Mouse (Mus musculus) embryonic facial prominence, embryonic 10.5 days (tissue): ENCODE measurements around the gene Plcb1. TPM values are rescaled to one million over a fixed set of nuclear protein-coding genes. Genes with fewer than 3 reads are reported as not detected.

Source experiments
- DNase-seq: peaks from one replicate; pipeline ENCODE4 v3.0.0-alpha.2; 2017; ENCODE audit warnings: low spot score
- H3K27ac ChIP-seq: fragments of 300-500 bp; sonication (generic); replicated peaks from 2 replicates; pipeline ENCODE4 v1.5.1; 2016; ENCODE audit warnings: mild to moderate bottlenecking
- H3K27me3 ChIP-seq: fragments of 300-500 bp; sonication (generic); replicated peaks from 2 replicates; pipeline ENCODE4 v1.6.1; 2016; ENCODE audit warnings: low read depth, mild to moderate bottlenecking; ENCODE audit not compliant: poor library complexity, severe bottlenecking
- H3K36me3 ChIP-seq: fragments of 300-500 bp; sonication (generic); replicated peaks from 2 replicates; pipeline ENCODE4 v1.6.1; 2016; ENCODE audit warnings: mild to moderate bottlenecking, moderate library complexity
- H3K4me1 ChIP-seq: fragments of 300-500 bp; sonication (generic); 2 replicates; pipeline ENCODE4 v1.6.1; 2016
- H3K4me3 ChIP-seq: fragments of 300-500 bp; sonication (generic); 2 replicates; pipeline ENCODE4 v1.5.1; 2016; ENCODE audit warnings: mild to moderate bottlenecking, moderate library complexity
- H3K9me3 ChIP-seq: fragments of 300-500 bp; sonication (generic); 2 replicates; pipeline ENCODE4 v1.6.1; 2016; ENCODE audit warnings: mild to moderate bottlenecking
- WGBS: fragments of 180-500 bp; shearing (Covaris S2); methylation state at CpG from one replicate; pipeline ENCODE4 v1.1.7; 2016; 5-methylcytosine and 5-hydroxymethylcytosine counted together
- polyA plus RNA-seq: library from polyadenylated mRNA; unstranded; fragments of >200 nt; fragmentation: Nextera tagmentation; extraction: Ambion mirVana; gene quantifications from 2 replicates; pipeline ENCODE4 v1.2.1, GENCODE M21; 2016

The Plcb1 gene
- polyA plus RNA-seq, 1 experiment from 2014 or later: 6.0 TPM

- Histone ChIP-seq H3K36me3 (no peaks in the 10 kb centered on the region), H3K4me3 (no peak overlapping the region), H3K27me3 (no peaks in the 10 kb centered on the region), H3K4me1 (no peaks in the 10 kb centered on the region), H3K9me3 (no peaks in the 10 kb centered on the region), H3K27ac (no peak overlapping the region)
- 69% methylated on average over 2 of the region's 2 CpGs for WGBS
- DNase-seq: no peak
Observed at GRCm38 (mm10) chr2:135518956-135519355, 733.1 kb downstream of the Plcb1 start.

Other genes starting within 250 kb of the Plcb1 start
- gene Hao1, start 231.7 kb upstream of the Plcb1 start, polyA plus RNA-seq: not detected in 2 replicates
- 23.3 and 23.9 TPM in 2 replicates for gene Tmx4, start 141.9 kb upstream of the Plcb1 start, polyA plus RNA-seq